In the genomic region with DNA sequence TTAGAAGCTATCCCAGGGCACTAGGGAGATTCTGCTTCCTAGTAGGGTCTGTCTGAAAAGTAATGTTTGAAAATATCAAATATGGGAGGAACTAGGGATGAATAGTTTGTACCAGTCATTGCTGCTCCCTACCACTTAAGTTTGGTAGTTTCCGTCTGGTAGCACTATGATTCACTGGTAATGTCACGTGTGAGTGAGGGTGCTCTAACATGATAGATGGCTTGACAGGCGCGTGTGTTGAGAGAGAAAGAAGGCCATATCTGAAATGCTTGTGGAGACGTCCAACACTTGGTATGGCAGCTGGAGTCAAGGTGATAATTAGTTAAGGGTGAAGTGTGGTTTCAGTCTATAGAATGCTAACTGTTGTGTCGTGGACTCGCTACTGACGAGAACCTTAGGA, we compare ENCODE assay signal across 8 mouse cellular contexts. TPM values are rescaled to one million over a fixed set of nuclear protein-coding genes. Genes with fewer than 3 reads are reported as not detected.
DNase-seq lines count a peak whose midpoint lies in the region; ATAC-seq lines count a peak whose summit lies in the region.

No protein-coding gene starts in this region.

- H3K27me3 ChIP-seq in heart, embryonic 14.5 days (ENCODE audit: control insufficient read depth, insufficient read depth, low read length): no peaks in the 10 kb centered on the region
- H3K27me3 ChIP-seq in hindbrain, embryonic 15.5 days: no peaks in the 10 kb centered on the region
- no peaks in the 10 kb centered on the region for H3K27me3 ChIP-seq in midbrain, embryonic 12.5 days

- peak overlapping the region; percentile 73 for H3K4me2 ChIP-seq in heart, embryonic 14.5 days (ENCODE audit: low read length)
- H3K4me2 ChIP-seq in hindbrain, embryonic 15.5 days: peak overlapping the region; percentile 75
- peak overlapping the region; percentile 92 for H3K4me2 ChIP-seq in midbrain, embryonic 12.5 days (replicated peaks)

- H3K4me1 ChIP-seq in heart, embryonic 14.5 days (ENCODE audit: control insufficient read depth in 2 of 2, insufficient read depth in 2 of 2, low read length in 2 of 2): peaks cover 0 to 13% of the 10 kb centered on the region in 2 experiments; a peak in 2 of 4 replicates
- peaks cover 7% of the 10 kb centered on the region for H3K4me1 ChIP-seq in brown adipose tissue, adult 24 weeks (ENCODE audit: control insufficient read depth, insufficient read depth, insufficient read length, low read length)
- peaks cover 52% of the 10 kb centered on the region for H3K4me1 ChIP-seq in hindbrain, embryonic 15.5 days (replicated peaks)
- peaks cover 25% of the 10 kb centered on the region for H3K4me1 ChIP-seq in midbrain, embryonic 12.5 days

- ATAC-seq in heart, embryonic 14.5 days (ENCODE audit: insufficient number of reproducible peaks, insufficient read depth, low FRiP score, low read depth): no peak
- no peak for ATAC-seq in hindbrain, embryonic 15.5 days (ENCODE audit: low FRiP score, low read depth)
- no peak for ATAC-seq in midbrain, embryonic 12.5 days (ENCODE audit: low FRiP score, low read depth)

- intact Hi-C loops in heart, postnatal 25 days (cut with DNase I): no loop called here

- H3K36me3 ChIP-seq in heart, embryonic 14.5 days (ENCODE audit: control insufficient read depth, insufficient read depth, low read length): peaks cover 7% of the 10 kb centered on the region
- no peaks in the 10 kb centered on the region for H3K36me3 ChIP-seq in hindbrain, embryonic 15.5 days
- peaks cover 3% of the 10 kb centered on the region; the same call in 1 of the 2 replicates for H3K36me3 ChIP-seq in midbrain, embryonic 12.5 days

- H3K4me3 ChIP-seq in heart, embryonic 14.5 days (ENCODE audit: control insufficient read depth in 1 of 2, insufficient read depth in 1 of 2, low read depth in 1 of 2, low read length in 2 of 2): peak overlapping the region in 1 of 2 experiments; percentile 96; a peak in 2 of 4 replicates
- H3K4me3 ChIP-seq in brown adipose tissue, adult 24 weeks (ENCODE audit: insufficient read depth, low read depth, low read length): peak overlapping the region; percentile 42
- H3K4me3 ChIP-seq in hindbrain, embryonic 15.5 days: peak overlapping the region; percentile 95
- H3K4me3 ChIP-seq in midbrain, embryonic 12.5 days: 0 out of 2 replicates have a peak overlapping the region, but pooled peaks have one; percentile 92

- H3K9me3 ChIP-seq in heart, embryonic 14.5 days (ENCODE audit: control insufficient read depth, low read length): no peaks in the 10 kb centered on the region
- no peaks in the 10 kb centered on the region for H3K9me3 ChIP-seq in hindbrain, embryonic 15.5 days
- H3K9me3 ChIP-seq in midbrain, embryonic 12.5 days: no peaks in the 10 kb centered on the region

- no peak overlapping the region for H3K27ac ChIP-seq in heart, embryonic 14.5 days (replicated peaks in 1 of 2; ENCODE audit: control insufficient read depth in 1 of 2, insufficient read depth in 1 of 2, low read depth in 2 of 2, low read length in 2 of 2)
- no peak overlapping the region for H3K27ac ChIP-seq in brown adipose tissue, adult 24 weeks (replicated peaks; ENCODE audit: low read depth, low read length)
- no peak overlapping the region for H3K27ac ChIP-seq in hindbrain, embryonic 15.5 days (replicated peaks)
- H3K27ac ChIP-seq in midbrain, embryonic 12.5 days (replicated peaks): no peak overlapping the region

- DNase-seq in heart, postnatal 25 days (ENCODE audit: low spot score): no peak
- DNase-seq in frontal cortex, postnatal 14 days (ENCODE audit: low spot score in 2 of 2): no peak
- no peak for DNase-seq in thymus, postnatal 14 days
- no peak for DNase-seq in spleen, adult 12 weeks (ENCODE audit: low spot score)

- WGBS in heart, embryonic 14.5 days: 52% methylated on average over 8 of the region's 8 CpGs
- WGBS in hindbrain, embryonic 15.5 days: 79% methylated on average over 8 of the region's 8 CpGs
- WGBS in midbrain, embryonic 12.5 days: 88% methylated on average over 8 of the region's 8 CpGs

- H3K9ac ChIP-seq in heart, embryonic 14.5 days (ENCODE audit: low read length): peak overlapping the region; percentile 97
- H3K9ac ChIP-seq in hindbrain, embryonic 15.5 days: 0 out of 2 replicates have a peak overlapping the region, but pooled peaks have one; percentile 96
- peak overlapping the region; percentile 41 for H3K9ac ChIP-seq in midbrain, embryonic 12.5 days (replicated peaks)

RNA-seq across cellular contexts. Expression of a gene that starts 1.2 kb away (rescaled TPM):
- polyA plus RNA-seq in heart, embryonic 14.5 days (2014; fragmentation: Nextera tagmentation; extraction: Ambion mirVana): 17.8 TPM in 2 replicates
- 10 to 100 TPM; 20.6 to 20.7 TPM for total RNA-seq in heart, postnatal 25 days (2021)
- 13.0 and 13.5 TPM in 2 replicates for polyA plus RNA-seq in brown adipose tissue, adult 24 weeks (2012; ENCODE audit: insufficient read depth, insufficient read length, missing spikeins)
- 25.4 and 25.8 TPM in 2 replicates for polyA plus RNA-seq in hindbrain, embryonic 15.5 days (2015; fragmentation: Nextera tagmentation; extraction: Ambion mirVana)
- 25.0 and 26.2 TPM in 2 replicates for polyA plus RNA-seq in midbrain, embryonic 12.5 days (2016; fragmentation: Nextera tagmentation; extraction: Ambion mirVana)

Comparison
In these comparisons a context has a peak if more than half of its experiments do, and no peak if none do; other contexts are left out.
1. H3K9ac ChIP-seq: peak in every context shown above with its lines; median percentile 97 in heart, embryonic 14.5 days; 96 in hindbrain, embryonic 15.5 days; 41 in midbrain, embryonic 12.5 days.